Mouse (Mus musculus) layer of hippocampus, adult 8-10 months (tissue): Measurements from ENCODE around the gene Slc29a1. TPM values are rescaled to one million over a fixed set of nuclear protein-coding genes. Genes with fewer than 3 reads are reported as not detected.

Experiments
- DNase-seq, 2 experiments: peaks; one replicate each; pipeline ENCODE4 v3.0.0; 2022; ENCODE audit warnings: low spot score in 2 of 2
- total RNA-seq, 4 experiments: library from RNA; stranded (reverse); gene quantifications; 2 replicates each; pipeline ENCODE4 v1.2.4; 2022

Gene Slc29a1
- total RNA-seq, 4 experiments from 2014 or later: 19.4 to 26.3 (median 21.0) TPM

- DNase-seq: no peak
Observed at GRCm38 (mm10) chr17:45612008-45612407, 12.6 kb upstream of the Slc29a1 start.

GRCm38 (mm10) chr17:45610144-45610866, 10.9 kb upstream of the Slc29a1 start:
- DNase-seq: no peak

- no peak for DNase-seq
Observed at GRCm38 (mm10) chr17:45608396-45608795, 9.0 kb upstream of the Slc29a1 start.

GRCm38 (mm10) chr17:45606992-45607879, 7.8 kb upstream of the Slc29a1 start:
- DNase-seq: no peak

GRCm38 (mm10) chr17:45602984-45603383, 3.6 kb upstream of the Slc29a1 start:
- no peak for DNase-seq

GRCm38 (mm10) chr17:45601877-45602304, 2.5 kb upstream of the Slc29a1 start, which contains the start of gene Mymx:
Gene Mymx, minus strand, starts transcription at chr17:45602102.
- DNase-seq: no peak

GRCm38 (mm10) chr17:45601325-45601724, 1.9 kb upstream of the Slc29a1 start:
- no peak for DNase-seq

GRCm38 (mm10) chr17:45600267-45600666, 861 bp upstream of the Slc29a1 start:
- no peak for DNase-seq

- no peak for DNase-seq
Observed at GRCm38 (mm10) chr17:45598891-45599290, 515 bp downstream of the Slc29a1 start.

- no peak for DNase-seq
Observed at GRCm38 (mm10) chr17:45598376-45598775, 1.0 kb downstream of the Slc29a1 start.

GRCm38 (mm10) chr17:45597787-45598186, 1.6 kb downstream of the Slc29a1 start:
- DNase-seq: no peak

- DNase-seq: peak in 1 of 2 experiments; percentile 58
Observed at GRCm38 (mm10) chr17:45596631-45597396, 2.6 kb downstream of the Slc29a1 start.

GRCm38 (mm10) chr17:45595736-45596390, 3.5 kb downstream of the Slc29a1 start:
- DNase-seq: no peak

GRCm38 (mm10) chr17:45594881-45595735, 4.3 kb downstream of the Slc29a1 start:
- no peak for DNase-seq

- no peak for DNase-seq
Observed at GRCm38 (mm10) chr17:45594195-45594594, 5.2 kb downstream of the Slc29a1 start.

- DNase-seq: no peak
Observed at GRCm38 (mm10) chr17:45593479-45593878, 5.9 kb downstream of the Slc29a1 start.

GRCm38 (mm10) chr17:45592606-45593431, 6.6 kb downstream of the Slc29a1 start:
- no peak for DNase-seq

GRCm38 (mm10) chr17:45591701-45592605, 7.5 kb downstream of the Slc29a1 start:
- no peak for DNase-seq
